Mouse (Mus musculus) hindbrain, embryonic 11.5 days (tissue): ENCODE results near the gene Cpeb3. TPM values are rescaled to one million over a fixed set of nuclear protein-coding genes. Genes with fewer than 3 reads are reported as not detected.

Source experiments
- ATAC-seq: fragments of 200-750 bp; cut with Nextera tagmentation; 2 replicates; pipeline ENCODE4 v1.8.0; 2017; ENCODE audit warnings: mild to moderate bottlenecking, moderate TSS enrichment, moderate library complexity; ENCODE audit not compliant: low FRiP score
- DNase-seq: peaks from one replicate; pipeline ENCODE4 v3.0.0-alpha.2; 2015; ENCODE audit warnings: low spot score
- H3K27ac ChIP-seq: fragments of 300-500 bp; sonication (generic); 2 replicates; pipeline ENCODE4 v1.5.1; 2014; ENCODE audit warnings: mild to moderate bottlenecking, low read depth, low read length
- H3K27me3 ChIP-seq: fragments of 300-500 bp; sonication (generic); 2 replicates; pipeline ENCODE4 v1.6.1; 2014; ENCODE audit warnings: mild to moderate bottlenecking, low read length, moderate library complexity, mixed read lengths; ENCODE audit not compliant: control insufficient read depth, insufficient read depth
- H3K36me3 ChIP-seq: fragments of 300-500 bp; sonication (generic); 2 replicates; pipeline ENCODE4 v1.6.1; 2014; ENCODE audit warnings: mild to moderate bottlenecking, low read length, moderate library complexity, mixed read lengths; ENCODE audit not compliant: control insufficient read depth, insufficient read depth
- H3K4me1 ChIP-seq: fragments of 300-500 bp; sonication (generic); replicated peaks from 2 replicates; pipeline ENCODE4 v1.6.1; 2014; ENCODE audit warnings: low read length, mixed read lengths; ENCODE audit not compliant: control insufficient read depth, insufficient read depth
- H3K4me2 ChIP-seq: fragments of 300-500 bp; sonication (generic); replicated peaks from 2 replicates; pipeline ENCODE4 v1.6.1; 2014; ENCODE audit warnings: mild to moderate bottlenecking, low read depth, low read length
- H3K4me3 ChIP-seq: fragments of 300-500 bp; sonication (generic); 2 replicates; pipeline ENCODE4 v1.5.1; 2014; ENCODE audit warnings: low read depth, low read length
- H3K9ac ChIP-seq: fragments of 300-500 bp; sonication (generic); 2 replicates; pipeline ENCODE4 v1.6.1; 2014; ENCODE audit warnings: low read depth, low read length
- H3K9me3 ChIP-seq: fragments of 300-500 bp; sonication (generic); 2 replicates; pipeline ENCODE4 v1.6.1; 2016; ENCODE audit warnings: low read length; ENCODE audit not compliant: control insufficient read depth
- WGBS: fragments of 180-500 bp; shearing (Covaris S2); extraction: QIAGEN DNeasy Blood & Tissue Kit; methylation state at CpG from one replicate; pipeline ENCODE4 v1.1.7; 2014; 5-methylcytosine and 5-hydroxymethylcytosine counted together
- polyA plus RNA-seq: library from polyadenylated mRNA; unstranded; fragments of >200 nt; fragmentation: Nextera tagmentation; extraction: Ambion mirVana; gene quantifications from 2 replicates; pipeline ENCODE4 v1.2.1, GENCODE M21; 2014

Cpeb3 gene
- polyA plus RNA-seq, 1 experiment from 2014 or later, result 4.9 TPM

- H3K9ac ChIP-seq, result no peak overlapping the region
- no peak overlapping the region for H3K4me3 ChIP-seq
- H3K4me1 ChIP-seq, result no peaks in the 10 kb centered on the region
- no peak for DNase-seq
- no peak for ATAC-seq
- H3K4me2 ChIP-seq, result no peak overlapping the region
- no peaks in the 10 kb centered on the region for H3K27me3 ChIP-seq
- H3K27ac ChIP-seq, result no peak overlapping the region
- 55% methylated on average over 2 of the region's 2 CpGs for WGBS
- H3K36me3 ChIP-seq, result no peaks in the 10 kb centered on the region
- H3K9me3 ChIP-seq, result no peaks in the 10 kb centered on the region
These were observed 89.1 kb downstream of the Cpeb3 start for GRCm38 (mm10) chr19:37119281-37119680.

- Histone ChIP-seq H3K4me2 (no peak overlapping the region), H3K9ac (no peak overlapping the region), H3K27ac (no peak overlapping the region), H3K36me3 (no peaks in the 10 kb centered on the region), H3K27me3 (no peaks in the 10 kb centered on the region), H3K9me3 (no peaks in the 10 kb centered on the region), H3K4me1 (no peaks in the 10 kb centered on the region), H3K4me3 (no peak overlapping the region)
- ATAC-seq, result no peak
- no peak for DNase-seq
- 100% methylated on average over 1 of the region's 1 CpGs for WGBS
These were observed 92.6 kb downstream of the Cpeb3 start for GRCm38 (mm10) chr19:37115824-37116223.

GRCm38 (mm10) chr19:37115374-37115773 lies 93.0 kb downstream of the Cpeb3 start:
- 88% methylated on average over 8 of the region's 8 CpGs for WGBS
- H3K4me1 ChIP-seq, result no peaks in the 10 kb centered on the region
- no peak for ATAC-seq
- H3K9ac ChIP-seq, result no peak overlapping the region
- DNase-seq, result no peak
- no peak overlapping the region for H3K4me3 ChIP-seq
- H3K36me3 ChIP-seq, result no peaks in the 10 kb centered on the region
- no peaks in the 10 kb centered on the region for H3K27me3 ChIP-seq
- H3K9me3 ChIP-seq, result no peaks in the 10 kb centered on the region
- H3K27ac ChIP-seq, result no peak overlapping the region
- no peak overlapping the region for H3K4me2 ChIP-seq

GRCm38 (mm10) chr19:37111831-37112230 lies 96.6 kb downstream of the Cpeb3 start:
- no peak overlapping the region for H3K27ac ChIP-seq
- ATAC-seq (no peak), DNase-seq (no peak)
- H3K4me1 ChIP-seq, result no peaks in the 10 kb centered on the region
- H3K27me3 ChIP-seq, result no peaks in the 10 kb centered on the region
- no peak overlapping the region for H3K4me2 ChIP-seq
- no peak overlapping the region for H3K4me3 ChIP-seq
- H3K36me3 ChIP-seq, result no peaks in the 10 kb centered on the region
- H3K9me3 ChIP-seq, result no peaks in the 10 kb centered on the region
- H3K9ac ChIP-seq, result no peak overlapping the region
- WGBS, result 91% methylated on average over 6 of the region's 6 CpGs

GRCm38 (mm10) chr19:37110494-37110893 lies 97.9 kb downstream of the Cpeb3 start:
- H3K4me1 ChIP-seq, result no peaks in the 10 kb centered on the region
- 77% methylated on average over 1 of the region's 1 CpGs for WGBS
- no peaks in the 10 kb centered on the region for H3K36me3 ChIP-seq
- H3K4me3 ChIP-seq, result no peak overlapping the region
- DNase-seq (no peak), ATAC-seq (no peak)
- no peaks in the 10 kb centered on the region for H3K9me3 ChIP-seq
- no peak overlapping the region for H3K27ac ChIP-seq
- no peak overlapping the region for H3K9ac ChIP-seq
- no peak overlapping the region for H3K4me2 ChIP-seq
- H3K27me3 ChIP-seq, result no peaks in the 10 kb centered on the region

GRCm38 (mm10) chr19:37109853-37110252 lies 98.5 kb downstream of the Cpeb3 start:
- Histone ChIP-seq H3K27ac (no peak overlapping the region), H3K27me3 (no peaks in the 10 kb centered on the region), H3K9ac (no peak overlapping the region), H3K4me3 (no peak overlapping the region), H3K4me2 (no peak overlapping the region), H3K4me1 (no peaks in the 10 kb centered on the region), H3K9me3 (no peaks in the 10 kb centered on the region), H3K36me3 (no peaks in the 10 kb centered on the region)
- WGBS, result 88% methylated on average over 4 of the region's 4 CpGs
- DNase-seq (no peak), ATAC-seq (no peak)

GRCm38 (mm10) chr19:37100689-37101088 lies 107.7 kb downstream of the Cpeb3 start:
- Histone ChIP-seq H3K27ac (no peak overlapping the region), H3K27me3 (no peaks in the 10 kb centered on the region), H3K4me2 (no peak overlapping the region), H3K9me3 (no peaks in the 10 kb centered on the region), H3K4me1 (no peaks in the 10 kb centered on the region), H3K4me3 (no peak overlapping the region), H3K9ac (no peak overlapping the region), H3K36me3 (no peaks in the 10 kb centered on the region)
- ATAC-seq (no peak), DNase-seq (no peak)
- 92% methylated on average over 2 of the region's 2 CpGs for WGBS

- Histone ChIP-seq H3K4me1 (no peaks in the 10 kb centered on the region), H3K9ac (no peak overlapping the region), H3K9me3 (no peaks in the 10 kb centered on the region), H3K27ac (no peak overlapping the region), H3K36me3 (no peaks in the 10 kb centered on the region), H3K4me3 (no peak overlapping the region), H3K27me3 (no peaks in the 10 kb centered on the region), H3K4me2 (no peak overlapping the region)
- no peak for ATAC-seq
- WGBS, result 79% methylated on average over 4 of the region's 4 CpGs
- DNase-seq, result no peak
These were observed 112.6 kb downstream of the Cpeb3 start for GRCm38 (mm10) chr19:37095666-37096330.

- peaks cover 4% of the 10 kb centered on the region; the same call in 1 of the 2 replicates for H3K4me1 ChIP-seq
- no peak overlapping the region for H3K9ac ChIP-seq
- no peak for ATAC-seq
- WGBS, result 98% methylated on average over 3 of the region's 3 CpGs
- H3K27ac ChIP-seq, result no peak overlapping the region
- H3K27me3 ChIP-seq, result no peaks in the 10 kb centered on the region
- no peaks in the 10 kb centered on the region for H3K9me3 ChIP-seq
- H3K4me2 ChIP-seq, result no peak overlapping the region
- no peak for DNase-seq
- H3K36me3 ChIP-seq, result no peaks in the 10 kb centered on the region
- no peak overlapping the region for H3K4me3 ChIP-seq
These were observed 115.2 kb downstream of the Cpeb3 start for GRCm38 (mm10) chr19:37093181-37093580.
